ENCODE assay signal across 10 mouse cellular contexts in the genomic region with DNA sequence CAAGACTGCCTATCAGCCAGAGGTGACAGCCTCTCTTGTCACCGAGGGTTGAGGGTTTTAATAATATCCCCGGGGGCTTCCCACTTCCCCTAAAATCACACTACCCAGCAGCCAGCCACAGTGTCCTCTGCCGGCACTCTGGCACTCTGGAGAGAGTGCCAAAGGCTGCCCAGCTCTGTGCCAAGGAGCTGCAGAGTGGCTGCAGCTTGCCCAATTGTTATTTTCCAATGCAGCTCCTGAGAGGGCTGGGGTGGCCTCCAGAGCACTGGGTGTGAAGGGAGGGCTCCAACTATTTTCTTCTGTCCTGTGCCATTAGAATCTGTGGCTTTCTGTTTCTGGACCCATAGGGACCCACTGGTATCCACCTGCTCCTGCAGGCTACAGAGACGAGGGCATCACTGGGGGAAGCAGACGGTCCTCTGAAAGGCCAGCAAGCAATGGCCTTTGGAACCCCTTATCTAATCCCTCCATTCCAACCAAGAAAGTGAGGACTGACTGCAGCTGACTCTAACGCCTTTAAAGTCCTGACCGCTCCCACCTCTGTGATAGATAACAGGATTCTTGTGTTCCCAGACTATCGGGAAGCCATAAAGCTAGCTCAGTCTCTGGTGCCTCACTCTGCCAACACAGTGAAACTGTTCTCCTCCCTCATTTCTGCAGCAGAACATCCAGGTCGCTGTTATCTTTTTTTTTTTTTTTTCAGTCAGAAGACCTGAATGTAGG. TPM values are rescaled to one million over a fixed set of nuclear protein-coding genes. Genes with fewer than 3 reads are reported as not detected.
DNase-seq lines count a peak whose midpoint lies in the region; ATAC-seq and TF ChIP-seq lines count a peak whose summit lies in the region.
"Had no signal": no experiment of that assay in that cellular context is flagged by ENCODE, and none has a peak within 500 bp of the region (broad histone marks: within the 10 kb centered on the region; RNA-seq: fewer than 3 reads in every experiment).

No protein-coding gene starts in this region.

- peak overlapping the region; percentile 39; the same call in 1 of the 2 replicates for H3K27ac ChIP-seq in liver, embryonic 13.5 days

- 0 out of 2 replicates have a peak, but pooled peaks have one; percentile 17 for ATAC-seq in common myeloid progenitor, adult 5-6 weeks (replicated peaks; ENCODE audit: low read depth, poor library complexity, severe bottlenecking)
- ATAC-seq in liver, embryonic 13.5 days (ENCODE audit: low read depth) = peak; percentile 83
- ATAC-seq in granulocyte monocyte progenitor cell, adult 5-6 weeks (replicated peaks; ENCODE audit: poor library complexity, severe bottlenecking) = no peak; the same call in 1 of the 2 replicates

- DNase-seq in heart, adult 18-20 months = peak; percentile 47 to 66
- DNase-seq in heart, adult 8-10 months (ENCODE audit: low spot score) = no peak
- DNase-seq in brain, embryonic 14.5 days (ENCODE audit: low read depth) = peak; percentile 47
- no peak for DNase-seq in liver, embryonic 13.5 days
- DNase-seq in thymus, postnatal 25 days = no peak
- no peak for DNase-seq in embryo, embryonic 9.5 days (ENCODE audit: extremely low spot score)

- no peak for TF ChIP-seq CTCF in brain, embryonic 14.5 days (IDR thresholded peaks at IDR 0.05; ENCODE audit: borderline replicate concordance, extremely low read depth, insufficient read depth, insufficient read length)

- 7% methylated on average over 9 of the region's 9 CpGs for WGBS in liver, embryonic 13.5 days (ENCODE audit: insufficient replicate concordance)

- H3K27me3 ChIP-seq in liver, embryonic 13.5 days = peaks cover 8% of the 10 kb centered on the region; the same call in 1 of the 2 replicates

- H3K4me3 ChIP-seq in liver, embryonic 13.5 days (replicated peaks) = no peak overlapping the region

- no peaks in the 10 kb centered on the region; the same call in 1 of the 2 replicates for H3K9me3 ChIP-seq in liver, embryonic 13.5 days (replicated peaks)

- H3K36me3 ChIP-seq in liver, embryonic 13.5 days = no peaks in the 10 kb centered on the region
- H3K36me3 ChIP-seq: G1E had no signal

- no peak for TF ChIP-seq POLR2A in brain, embryonic 14.5 days (IDR thresholded peaks at IDR 0.05; ENCODE audit: borderline replicate concordance, extremely low read depth, insufficient read depth, insufficient read length, poor library complexity, severe bottlenecking)

- peak overlapping the region; percentile 29 for H3K4me2 ChIP-seq in liver, embryonic 13.5 days

- 0 out of 2 replicates have a peak overlapping the region, but pooled peaks have one; percentile 16 for H3K9ac ChIP-seq in liver, embryonic 13.5 days

- H3K4me1 ChIP-seq in liver, embryonic 13.5 days (replicated peaks) = peaks cover 21% of the 10 kb centered on the region

RNA-seq across cellular contexts. Expression of gene Mybph, which starts 12.2 kb away (rescaled TPM):
- not detected for total RNA-seq in heart, adult 18-20 months (2021)
- under 1 TPM in 1 of 4 experiments, not detected in 3; 0.28 TPM for total RNA-seq in heart, adult 8-10 months (2022)
- polyA plus RNA-seq in brain, embryonic 14.5 days (2012; rRNA removed) = 0.98 and 1.4 TPM in 2 replicates
- not detected in 2 replicates for total RNA-seq in common myeloid progenitor, adult 5-6 weeks (2017)
- 1.6 and 1.9 TPM in 2 replicates for polyA plus RNA-seq in liver, embryonic 13.5 days (2015; fragmentation: Nextera tagmentation; extraction: Ambion mirVana)
- not detected in 2 replicates for total RNA-seq in granulocyte monocyte progenitor cell, adult 5-6 weeks (2014; fragmentation: Nextera tagmentation)
- total RNA-seq in granulocyte monocyte progenitor cell, adult 5-6 weeks (2017) = not detected in 2 replicates
- polyA plus RNA-seq: G1E; stomach, embryonic 14.5 days had no signal

RNA-seq across cellular contexts. Expression of gene Chil1, which starts 23.5 kb away (rescaled TPM):
- total RNA-seq in heart, adult 18-20 months (2021) = 1 to 10 TPM in 1 of 2 experiments, under 1 TPM in 1; 0.42 to 1.0 TPM
- total RNA-seq in heart, adult 8-10 months (2022) = 1 to 10 TPM in 1 of 4 experiments, under 1 TPM in 3; 0.38 to 2.7 (median 0.51) TPM
- 2.0 and 2.6 TPM in 2 replicates for polyA plus RNA-seq in brain, embryonic 14.5 days (2012; rRNA removed)
- total RNA-seq in common myeloid progenitor, adult 5-6 weeks (2017) = 3.1 and 8.3 TPM in 2 replicates
- 1.8 and 2.4 TPM in 2 replicates for polyA plus RNA-seq in liver, embryonic 13.5 days (2015; fragmentation: Nextera tagmentation; extraction: Ambion mirVana)
- not detected in 2 replicates for total RNA-seq in granulocyte monocyte progenitor cell, adult 5-6 weeks (2014; fragmentation: Nextera tagmentation)
- total RNA-seq in granulocyte monocyte progenitor cell, adult 5-6 weeks (2017) = 4.7 and 6.3 TPM in 2 replicates
- total RNA-seq: G1E had no signal
- polyA plus RNA-seq: G1E had no signal

RNA-seq across cellular contexts. Expression of gene Adora1, which starts 29.8 kb away (rescaled TPM):
- total RNA-seq in heart, adult 18-20 months (2021) = 10 to 100 TPM in 1 of 2 experiments, 1 to 10 TPM in 1; 7.1 to 12.8 TPM
- 10 to 100 TPM in 3 of 4 experiments, 1 to 10 TPM in 1; 8.6 to 14.1 (median 12.7) TPM for total RNA-seq in heart, adult 8-10 months (2022)
- 12.9 and 15.2 TPM in 2 replicates for polyA plus RNA-seq in brain, embryonic 14.5 days (2012; rRNA removed)
- total RNA-seq in common myeloid progenitor, adult 5-6 weeks (2017) = not detected in 2 replicates
- 0.12 and 0.13 TPM in 2 replicates for polyA plus RNA-seq in liver, embryonic 13.5 days (2015; fragmentation: Nextera tagmentation; extraction: Ambion mirVana)
- total RNA-seq in granulocyte monocyte progenitor cell, adult 5-6 weeks (2014; fragmentation: Nextera tagmentation) = not detected in 2 replicates
- total RNA-seq in granulocyte monocyte progenitor cell, adult 5-6 weeks (2017) = not detected in 2 replicates
- polyA plus RNA-seq: G1E had no signal

Comparison
In these comparisons a context has a peak if more than half of its experiments do, and no peak if none do; other contexts are left out.
1. DNase-seq: peak in heart, adult 18-20 months (2 of 2) and brain, embryonic 14.5 days (single experiment); none in heart, adult 8-10 months (single experiment), liver, embryonic 13.5 days (single experiment), thymus, postnatal 25 days (single experiment) and embryo, embryonic 9.5 days (single experiment).